Mouse (Mus musculus) MEL (cell line): ENCODE measurements around the gene Dgcr6. TPM values are rescaled to one million over a fixed set of nuclear protein-coding genes. Genes with fewer than 3 reads are reported as not detected.

ENCODE experiments used
- DNase-seq: peaks from one replicate; pipeline ENCODE4 v3.0.0; 2011; ENCODE audit warnings: low read depth, low spot score
- H3K27ac ChIP-seq: 2 replicates; pipeline ENCODE4 v1.5.1; 2012; ENCODE audit warnings: low read depth, mild to moderate bottlenecking, control low read depth, low read length, moderate library complexity; ENCODE audit not compliant: control insufficient read depth
- H3K27me3 ChIP-seq, 2 experiments: fragments of 150-350 bp in 1 of 2; sonication (generic) in 1 of 2; 2 replicates each; pipeline ENCODE4 v1.6.1; 2012; ENCODE audit warnings: low read length in 2 of 2, mild to moderate bottlenecking in 2 of 2, improper control_type of control experiment in 1 of 2, moderate library complexity in 1 of 2; ENCODE audit not compliant: insufficient read depth in 2 of 2, control insufficient read depth in 1 of 2
- H3K36me3 ChIP-seq, 2 experiments: 2 replicates each; pipeline ENCODE4 v1.6.1; 2012 to 2014; ENCODE audit warnings: low read length in 2 of 2, improper control_type of control experiment in 1 of 2, inconsistent platforms in 1 of 2, mild to moderate bottlenecking in 1 of 2; ENCODE audit not compliant: insufficient read depth in 2 of 2, control insufficient read depth in 1 of 2
- H3K4me1 ChIP-seq, 2 experiments: fragments of 150-350 bp in 1 of 2; sonication (generic) in 1 of 2; 2 replicates each; pipeline ENCODE4 v1.6.1; 2012; ENCODE audit warnings: low read length in 2 of 2, improper control_type of control experiment in 1 of 2, mild to moderate bottlenecking in 1 of 2; ENCODE audit not compliant: insufficient read depth in 2 of 2, control insufficient read depth in 1 of 2
- H3K4me3 ChIP-seq, 2 experiments: fragments of 150-350 bp in 1 of 2; sonication (generic) in 1 of 2; 2 replicates each; pipeline ENCODE4 v1.5.1; 2012; ENCODE audit warnings: low read depth in 2 of 2, low read length in 2 of 2, mild to moderate bottlenecking in 2 of 2, moderate library complexity in 2 of 2, control low read depth in 1 of 2, improper control_type of control experiment in 1 of 2; ENCODE audit not compliant: control insufficient read depth in 1 of 2, insufficient read depth in 1 of 2
- H3K79me2 ChIP-seq: 2 replicates; pipeline ENCODE4 v1.6.1; 2012; ENCODE audit warnings: mild to moderate bottlenecking, low read length, moderate library complexity; ENCODE audit not compliant: control insufficient read depth, poor library complexity, insufficient read depth
- H3K9ac ChIP-seq: 2 replicates; pipeline ENCODE4 v1.6.1; 2012; ENCODE audit warnings: low read depth, mild to moderate bottlenecking, control low read depth, low read length, moderate library complexity; ENCODE audit not compliant: control insufficient read depth, poor library complexity, severe bottlenecking
- H3K9me3 ChIP-seq: fragments of 150-350 bp; sonication (generic); replicated peaks from 2 replicates; pipeline ENCODE4 v1.6.1; 2012; ENCODE audit warnings: mild to moderate bottlenecking, low read length, improper control_type of control experiment, moderate library complexity; ENCODE audit not compliant: insufficient read depth
- BHLHE40 ChIP-seq: IDR thresholded peaks from 2 replicates; pipeline ENCODE4 v1.6.1; 2012; ENCODE audit warnings: low read depth, mild to moderate bottlenecking, inconsistent platforms, low read length, improper control_type of control experiment, borderline replicate concordance
- CHD2 ChIP-seq: IDR thresholded peaks from 2 replicates; pipeline ENCODE4 v1.6.1; 2011; ENCODE audit warnings: low read length, improper control_type of control experiment
- CTCF ChIP-seq, 3 experiments: IDR thresholded peaks in 2 of 3; conservative IDR thresholded peaks in 1 of 3; 2 replicates each; pipeline ENCODE4 v1.5.1; 2011 to 2012; ENCODE audit warnings: low read length in 3 of 3, low read depth in 2 of 3, mild to moderate bottlenecking in 2 of 3, improper control_type of control experiment in 1 of 3, inconsistent platforms in 1 of 3, mixed read lengths in 1 of 3, moderate library complexity in 1 of 3; ENCODE audit not compliant: control insufficient read depth in 1 of 3, insufficient read depth in 1 of 3, poor library complexity in 1 of 3, severe bottlenecking in 1 of 3
- E2F4 ChIP-seq: IDR thresholded peaks from 2 replicates; pipeline ENCODE4 v1.6.1; 2011; ENCODE audit warnings: low read depth, low read length, improper control_type of control experiment, borderline replicate concordance
- ETS1 ChIP-seq: IDR thresholded peaks from 2 replicates; pipeline ENCODE4 v1.6.1; 2012; ENCODE audit warnings: low read depth, mild to moderate bottlenecking, inconsistent platforms, low read length, improper control_type of control experiment, moderate library complexity
- GABPA ChIP-seq: IDR thresholded peaks from 2 replicates; pipeline ENCODE4 v1.6.1; 2012; ENCODE audit warnings: low read depth, mild to moderate bottlenecking, inconsistent platforms, low read length, improper control_type of control experiment, moderate library complexity
- GATA1 ChIP-seq: IDR thresholded peaks from 2 replicates; pipeline ENCODE4 v1.6.1; 2011; ENCODE audit warnings: low read depth, low read length, improper control_type of control experiment
- HCFC1 ChIP-seq: IDR thresholded peaks from 2 replicates; pipeline ENCODE4 v1.6.1; 2012; ENCODE audit warnings: low read depth, mild to moderate bottlenecking, inconsistent platforms, low read length, improper control_type of control experiment, moderate library complexity
- JUND ChIP-seq: IDR thresholded peaks from 2 replicates; pipeline ENCODE4 v1.6.1; 2011; ENCODE audit warnings: low read depth, mild to moderate bottlenecking, improper control_type of control experiment, low read length
- KAT2A ChIP-seq: conservative IDR thresholded peaks from 2 replicates; pipeline ENCODE4 v1.6.1; 2012; ENCODE audit warnings: low read depth, low read length, improper control_type of control experiment, inconsistent platforms
- MAX ChIP-seq: IDR thresholded peaks from 2 replicates; pipeline ENCODE4 v1.6.1; 2011; ENCODE audit warnings: low read length, improper control_type of control experiment
- MEF2A ChIP-seq: IDR thresholded peaks from 2 replicates; pipeline ENCODE4 v1.6.1; 2014; ENCODE audit warnings: low read depth, mild to moderate bottlenecking, inconsistent platforms, low read length, improper control_type of control experiment; ENCODE audit not compliant: poor library complexity, insufficient replicate concordance, severe bottlenecking; ENCODE audit errors: extremely low read depth
- MYC ChIP-seq: IDR thresholded peaks from 2 replicates; pipeline ENCODE4 v1.6.1; 2011; ENCODE audit warnings: low read depth, mild to moderate bottlenecking, low read length, improper control_type of control experiment, moderate library complexity
- NELFE ChIP-seq: IDR thresholded peaks from 2 replicates; pipeline ENCODE4 v1.6.1; 2011; ENCODE audit warnings: low read depth, low read length, improper control_type of control experiment
- NRF1 ChIP-seq: IDR thresholded peaks from 2 replicates; pipeline ENCODE4 v1.6.1; 2014; ENCODE audit warnings: low read depth, mild to moderate bottlenecking, inconsistent platforms, low read length, improper control_type of control experiment, moderate library complexity; ENCODE audit not compliant: poor library complexity, insufficient read depth, severe bottlenecking
- POLR2A ChIP-seq, 2 experiments: IDR thresholded peaks; 2 replicates each; pipeline ENCODE4 v1.6.1; 2011 to 2012; ENCODE audit warnings: low read length in 2 of 2, mild to moderate bottlenecking in 2 of 2, control low read depth in 1 of 2, improper control_type of control experiment in 1 of 2, low read depth in 1 of 2, moderate library complexity in 1 of 2; ENCODE audit not compliant: control insufficient read depth in 1 of 2, insufficient read depth in 1 of 2, poor library complexity in 1 of 2
- RAD21 ChIP-seq: IDR thresholded peaks from 2 replicates; pipeline ENCODE4 v1.6.1; 2011; ENCODE audit warnings: mild to moderate bottlenecking, low read depth, low read length, improper control_type of control experiment
- RCOR1 ChIP-seq: IDR thresholded peaks from 2 replicates; pipeline ENCODE4 v1.6.1; 2012; ENCODE audit warnings: low read depth, mild to moderate bottlenecking, inconsistent platforms, low read length, improper control_type of control experiment
- SMC3 ChIP-seq: IDR thresholded peaks from 2 replicates; pipeline ENCODE4 v1.6.1; 2011; ENCODE audit warnings: low read depth, low read length, improper control_type of control experiment
- TCF12 ChIP-seq: IDR thresholded peaks from 2 replicates; pipeline ENCODE4 v1.6.1; 2014; ENCODE audit warnings: low read depth, mild to moderate bottlenecking, inconsistent platforms, low read length, improper control_type of control experiment, moderate library complexity
- UBTF ChIP-seq: IDR thresholded peaks from 2 replicates; pipeline ENCODE4 v1.6.1; 2012; ENCODE audit warnings: low read depth, mild to moderate bottlenecking, inconsistent platforms, low read length, improper control_type of control experiment, moderate library complexity, borderline replicate concordance; ENCODE audit not compliant: insufficient read depth
- USF1 ChIP-seq: IDR thresholded peaks from 2 replicates; pipeline ENCODE4 v1.6.1; 2014; ENCODE audit warnings: low read depth, mild to moderate bottlenecking, inconsistent platforms, low read length, improper control_type of control experiment, moderate library complexity
- USF2 ChIP-seq, 2 experiments: IDR thresholded peaks; 2 replicates each; pipeline ENCODE4 v1.6.1; 2011 to 2012; ENCODE audit warnings: improper control_type of control experiment in 2 of 2, low read length in 2 of 2, borderline replicate concordance in 1 of 2, inconsistent platforms in 1 of 2, low read depth in 1 of 2, mild to moderate bottlenecking in 1 of 2; ENCODE audit not compliant: insufficient read depth in 1 of 2
- ZKSCAN1 ChIP-seq: IDR thresholded peaks from 2 replicates; pipeline ENCODE4 v1.6.1; 2012; ENCODE audit warnings: low read depth, mild to moderate bottlenecking, inconsistent platforms, low read length, improper control_type of control experiment, moderate library complexity
- ZMIZ1 ChIP-seq: IDR thresholded peaks from 2 replicates; pipeline ENCODE4 v1.6.1; 2012; ENCODE audit warnings: low read depth, mild to moderate bottlenecking, inconsistent platforms, low read length, improper control_type of control experiment, moderate library complexity
- ZNF384 ChIP-seq: IDR thresholded peaks from 2 replicates; pipeline ENCODE4 v1.6.1; 2012; ENCODE audit warnings: low read depth, mild to moderate bottlenecking, inconsistent platforms, low read length, improper control_type of control experiment
- polyA plus RNA-seq, 2 experiments: library from polyadenylated mRNA; stranded (reverse) in 1 of 2; unstranded in 1 of 2; fragments of >175 nt in 1 of 2; fragments of >200 nt in 1 of 2; gene quantifications; 2 replicates each; pipeline versions ENCODE4 v1.2.1 to v1.2.4; 2012; ENCODE audit warnings: low replicate concordance in 2 of 2, low read depth in 1 of 2; ENCODE audit not compliant: insufficient read length in 2 of 2, insufficient read depth in 1 of 2, missing spikeins in 1 of 2
- total RNA-seq: library from RNA; depleted of rRNA; stranded (reverse); fragments of 300-350 nt; gene quantifications from 2 replicates; pipeline ENCODE4 v1.2.3, GENCODE M21; 2012

Dgcr6 gene
- total and polyA plus RNA-seq, 3 experiments = 66.8 to 133 TPM; not detected in 1

DNA sequence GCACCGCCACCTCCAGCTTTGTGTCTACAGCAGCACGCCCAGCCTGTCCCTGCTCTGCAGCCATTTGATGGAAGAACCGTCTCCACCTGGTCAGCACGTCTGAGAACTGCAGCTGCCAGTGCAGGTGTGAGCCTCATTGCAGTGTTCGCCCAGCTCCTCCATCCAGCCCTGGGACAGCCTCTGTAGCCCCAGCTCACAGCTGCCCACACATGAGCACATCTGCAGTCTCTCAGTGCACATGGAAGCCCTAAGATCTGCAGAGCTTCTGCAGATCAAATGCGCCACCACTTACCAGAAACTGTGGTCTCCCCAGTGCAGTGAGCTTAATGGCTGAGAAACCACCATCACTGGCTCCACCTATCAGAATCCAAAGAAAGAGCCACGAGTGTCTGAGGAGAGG lies 27.5 kb downstream of the Dgcr6 start:
- no peak for DNase-seq
- Histone ChIP-seq H3K27ac (no peak overlapping the region), H3K79me2 (no peaks in the 10 kb centered on the region), H3K9me3 (no peaks in the 10 kb centered on the region), H3K27me3 (no peaks in the 10 kb centered on the region), H3K36me3 (no peaks in the 10 kb centered on the region), H3K9ac (no peak overlapping the region), H3K4me1 (peaks cover 0 to 4% of the 10 kb centered on the region in 2 experiments), H3K4me3 (no peak overlapping the region)
- TF ChIP-seq CHD2 = no peak
- no peak for TF ChIP-seq MEF2A
- TF ChIP-seq USF1 = no peak
- TF ChIP-seq SMC3 = no peak
- TF ChIP-seq RAD21 = no peak
- TF ChIP-seq NELFE = no peak
- TF ChIP-seq HCFC1 = no peak
- TF ChIP-seq ZKSCAN1 = no peak
- TF ChIP-seq GATA1 = no peak
- TF ChIP-seq UBTF = no peak
- TF ChIP-seq KAT2A = no peak
- no peak for TF ChIP-seq E2F4
- TF ChIP-seq TCF12 = no peak
- TF ChIP-seq USF2 (IDR thresholded peaks at IDR 0.05; ENCODE audit: borderline replicate concordance in 1 of 2, insufficient read depth in 1 of 2, low read depth in 1 of 2, low read length in 2 of 2) = no peak
- no peak for TF ChIP-seq CTCF (IDR thresholded peaks at IDR 0.05 in 2 of 3, conservative IDR thresholded peaks at IDR 0.05 in 1 of 3; ENCODE audit: control insufficient read depth in 1 of 3, insufficient read depth in 1 of 3, low read depth in 2 of 3, low read length in 3 of 3, poor library complexity in 1 of 3, severe bottlenecking in 1 of 3)
- TF ChIP-seq MAX = no peak
- no peak for TF ChIP-seq RCOR1
- TF ChIP-seq MYC = no peak
- no peak for TF ChIP-seq POLR2A (IDR thresholded peaks at IDR 0.05; ENCODE audit: control insufficient read depth in 1 of 2, insufficient read depth in 1 of 2, low read depth in 1 of 2, low read length in 2 of 2, poor library complexity in 1 of 2)
- no peak for TF ChIP-seq NRF1

DNA sequence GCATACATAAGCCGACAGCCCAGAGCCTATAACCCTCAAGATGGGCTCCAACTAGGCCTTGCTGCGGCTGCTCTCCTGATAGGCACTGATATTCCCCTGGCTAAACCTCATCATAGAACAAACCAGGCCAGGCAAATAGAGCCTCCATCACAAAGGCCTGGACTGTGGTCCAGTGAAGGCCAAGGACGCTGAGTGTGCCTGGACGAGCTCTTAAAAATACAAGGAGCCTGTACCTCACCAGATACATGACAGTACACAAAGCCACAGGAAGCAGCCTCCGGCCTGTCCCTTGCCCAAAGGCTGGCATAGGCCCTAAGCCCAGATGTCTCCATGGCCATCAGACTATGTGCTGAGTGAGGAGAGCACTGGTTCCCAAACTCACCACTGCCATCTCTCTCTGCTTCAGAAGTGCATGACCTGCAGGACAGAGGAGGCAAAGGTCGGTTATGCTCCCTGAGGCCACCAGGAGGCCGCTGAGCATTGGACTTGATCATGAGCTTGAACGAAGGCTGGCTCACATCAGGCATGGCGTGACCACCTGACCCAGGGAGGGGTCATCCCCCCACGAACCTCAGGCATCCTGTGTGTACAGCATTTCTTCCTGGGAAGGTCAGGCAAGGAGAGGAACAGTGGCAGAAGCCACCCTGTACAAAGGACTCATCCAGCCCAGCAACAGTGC lies 28.6 kb downstream of the Dgcr6 start:
- H3K4me1 ChIP-seq = no peaks in the 10 kb centered on the region
- no peak overlapping the region for H3K9ac ChIP-seq
- H3K36me3 ChIP-seq = no peaks in the 10 kb centered on the region
- H3K79me2 ChIP-seq = no peaks in the 10 kb centered on the region
- H3K27ac ChIP-seq = no peak overlapping the region
- no peak for DNase-seq
- no peak for TF ChIP-seq USF2 (IDR thresholded peaks at IDR 0.05; ENCODE audit: borderline replicate concordance in 1 of 2, insufficient read depth in 1 of 2, low read depth in 1 of 2, low read length in 2 of 2)
- TF ChIP-seq JUND = no peak
- no peak for TF ChIP-seq ETS1
- no peak; the same call in 1 of the 2 replicates for TF ChIP-seq RAD21
- TF ChIP-seq GABPA = no peak
- TF ChIP-seq SMC3 = peak; percentile 15; the same call in 1 of the 2 replicates
- TF ChIP-seq RCOR1 = no peak
- peak in 2 of 3 experiments; percentile 10 to 36; a peak in 2 of 6 replicates for TF ChIP-seq CTCF (IDR thresholded peaks at IDR 0.05 in 2 of 3, conservative IDR thresholded peaks at IDR 0.05 in 1 of 3; ENCODE audit: control insufficient read depth in 1 of 3, insufficient read depth in 1 of 3, low read depth in 2 of 3, low read length in 3 of 3, poor library complexity in 1 of 3, severe bottlenecking in 1 of 3)
- no peak for TF ChIP-seq ZNF384
- no peak for TF ChIP-seq BHLHE40
- TF ChIP-seq ZMIZ1 = no peak
- no peaks in the 10 kb centered on the region for H3K9me3 ChIP-seq
- H3K27me3 ChIP-seq = no peaks in the 10 kb centered on the region
- no peak overlapping the region for H3K4me3 ChIP-seq
